Mouse (Mus musculus) forebrain, embryonic 11.5 days (tissue): Measurements from ENCODE around the gene Tubgcp5. TPM values are rescaled to one million over a fixed set of nuclear protein-coding genes. Genes with fewer than 3 reads are reported as not detected.

Experiments used
- ATAC-seq: fragments of 200-750 bp; cut with Nextera tagmentation; replicated peaks from 2 replicates; pipeline ENCODE4 v1.8.0; 2017; ENCODE audit warnings: moderate TSS enrichment; ENCODE audit not compliant: low FRiP score
- DNase-seq: peaks from one replicate; pipeline ENCODE4 v3.0.0-alpha.2; 2017; ENCODE audit warnings: low spot score
- H3K27ac ChIP-seq: fragments of 300-500 bp; sonication (generic); 2 replicates; pipeline ENCODE4 v1.5.1; 2014; ENCODE audit warnings: low read depth, low read length
- H3K27me3 ChIP-seq: fragments of 300-500 bp; sonication (generic); 2 replicates; pipeline ENCODE4 v1.6.1; 2014; ENCODE audit warnings: mild to moderate bottlenecking, low read length, mixed read lengths; ENCODE audit not compliant: control insufficient read depth, insufficient read depth
- H3K36me3 ChIP-seq: fragments of 300-500 bp; sonication (generic); 2 replicates; pipeline ENCODE4 v1.6.1; 2014; ENCODE audit warnings: mild to moderate bottlenecking, low read length, moderate library complexity, mixed read lengths; ENCODE audit not compliant: control insufficient read depth, insufficient read depth
- H3K4me1 ChIP-seq: fragments of 300-500 bp; sonication (generic); replicated peaks from 2 replicates; pipeline ENCODE4 v1.6.1; 2014; ENCODE audit warnings: low read length, mixed read lengths; ENCODE audit not compliant: control insufficient read depth, insufficient read depth
- H3K4me2 ChIP-seq: fragments of 300-500 bp; sonication (generic); 2 replicates; pipeline ENCODE4 v1.6.1; 2014; ENCODE audit warnings: low read depth, mild to moderate bottlenecking, low read length, moderate library complexity, mixed read lengths; ENCODE audit not compliant: severe bottlenecking
- H3K4me3 ChIP-seq: fragments of 300-500 bp; sonication (generic); 2 replicates; pipeline ENCODE4 v1.5.1; 2014; ENCODE audit warnings: low read depth, low read length
- H3K9ac ChIP-seq: fragments of 300-500 bp; sonication (generic); 2 replicates; pipeline ENCODE4 v1.6.1; 2014; ENCODE audit warnings: low read length
- H3K9me3 ChIP-seq: fragments of 300-500 bp; sonication (generic); 2 replicates; pipeline ENCODE4 v1.6.1; 2016; ENCODE audit warnings: low read length, mixed read lengths; ENCODE audit not compliant: control insufficient read depth
- WGBS: fragments of 180-500 bp; shearing (Covaris S2); extraction: QIAGEN DNeasy Blood & Tissue Kit; methylation state at CpG from one replicate; pipeline ENCODE4 v1.1.7; 2014; 5-methylcytosine and 5-hydroxymethylcytosine counted together
- polyA plus RNA-seq: library from polyadenylated mRNA; unstranded; fragments of >200 nt; fragmentation: Nextera tagmentation; extraction: Ambion mirVana; gene quantifications from 2 replicates; pipeline ENCODE4 v1.2.1, GENCODE M21; 2014

Tubgcp5 gene
- polyA plus RNA-seq, 1 experiment from 2014 or later, result 45.2 TPM

GRCm38 (mm10) chr7:55870340-55871020 lies 76.5 kb downstream of the Tubgcp5 start:
- no peak overlapping the region for H3K4me3 ChIP-seq
- WGBS, result 90% methylated on average over 6 of the region's 6 CpGs
- no peak overlapping the region for H3K9ac ChIP-seq
- DNase-seq, result no peak
- no peaks in the 10 kb centered on the region; the same call in 1 of the 2 replicates for H3K36me3 ChIP-seq
- no peaks in the 10 kb centered on the region for H3K4me1 ChIP-seq
- no peaks in the 10 kb centered on the region for H3K9me3 ChIP-seq
- no peak overlapping the region for H3K4me2 ChIP-seq
- H3K27ac ChIP-seq, result no peak overlapping the region
- 0 out of 2 replicates have a peak, but pooled peaks have one; percentile 33 for ATAC-seq
- H3K27me3 ChIP-seq, result no peaks in the 10 kb centered on the region

- no peak overlapping the region for H3K9ac ChIP-seq
- H3K4me3 ChIP-seq, result no peak overlapping the region
- no peaks in the 10 kb centered on the region; the same call in 1 of the 2 replicates for H3K36me3 ChIP-seq
- no peaks in the 10 kb centered on the region for H3K4me1 ChIP-seq
- 81% methylated on average over 5 of the region's 5 CpGs for WGBS
- H3K4me2 ChIP-seq, result no peak overlapping the region
- H3K9me3 ChIP-seq, result no peaks in the 10 kb centered on the region
- ATAC-seq (no peak), DNase-seq (no peak)
- no peak overlapping the region for H3K27ac ChIP-seq
- H3K27me3 ChIP-seq, result no peaks in the 10 kb centered on the region
These were observed 77.5 kb downstream of the Tubgcp5 start for GRCm38 (mm10) chr7:55871476-55871875.

GRCm38 (mm10) chr7:55874703-55875102 lies 80.7 kb downstream of the Tubgcp5 start:
- no peak for DNase-seq
- no peaks in the 10 kb centered on the region for H3K9me3 ChIP-seq
- no peak overlapping the region for H3K4me3 ChIP-seq
- WGBS, result 89% methylated on average over 7 of the region's 7 CpGs
- no peak overlapping the region for H3K27ac ChIP-seq
- H3K9ac ChIP-seq, result no peak overlapping the region
- no peak overlapping the region for H3K4me2 ChIP-seq
- H3K36me3 ChIP-seq, result peaks cover 2% of the 10 kb centered on the region; the same call in 1 of the 2 replicates
- no peaks in the 10 kb centered on the region for H3K4me1 ChIP-seq
- no peak for ATAC-seq
- no peaks in the 10 kb centered on the region for H3K27me3 ChIP-seq

GRCm38 (mm10) chr7:55877721-55878120 lies 83.8 kb downstream of the Tubgcp5 start:
- Histone ChIP-seq H3K4me3 (no peak overlapping the region), H3K4me2 (no peak overlapping the region), H3K27ac (no peak overlapping the region), H3K9ac (no peak overlapping the region), H3K36me3 (peaks cover 2% of the 10 kb centered on the region; the same call in 1 of the 2 replicates), H3K4me1 (no peaks in the 10 kb centered on the region), H3K9me3 (no peaks in the 10 kb centered on the region), H3K27me3 (no peaks in the 10 kb centered on the region)
- 91% methylated on average over 10 of the region's 10 CpGs for WGBS
- DNase-seq (no peak), ATAC-seq (no peak)

- Histone ChIP-seq H3K36me3 (peaks cover 2% of the 10 kb centered on the region; the same call in 1 of the 2 replicates), H3K9ac (no peak overlapping the region), H3K4me1 (no peaks in the 10 kb centered on the region), H3K9me3 (no peaks in the 10 kb centered on the region), H3K27ac (no peak overlapping the region), H3K27me3 (no peaks in the 10 kb centered on the region), H3K4me2 (no peak overlapping the region), H3K4me3 (no peak overlapping the region)
- DNase-seq (no peak), ATAC-seq (no peak)
- 91% methylated on average over 9 of the region's 9 CpGs for WGBS
These were observed 86.9 kb downstream of the Tubgcp5 start for GRCm38 (mm10) chr7:55880882-55881281.

Other genes with a start within 250 kb of the Tubgcp5 start
- gene Siglech, start 26.0 kb upstream of the Tubgcp5 start, polyA plus RNA-seq, result 0.33 and 0.43 TPM in 2 replicates
- gene Cyfip1, start 47.6 kb downstream of the Tubgcp5 start, polyA plus RNA-seq, result 81.4 and 88.7 TPM in 2 replicates
- gene Nipa2, start 168.3 kb downstream of the Tubgcp5 start, polyA plus RNA-seq, result 49.9 and 51.5 TPM in 2 replicates
- 7.3 and 9.6 TPM in 2 replicates for gene Nipa1, start 225.8 kb downstream of the Tubgcp5 start, polyA plus RNA-seq